Mouse (Mus musculus): ENCODE measurements at regions not wholly inside any gene's neighbourhood (a gene's known extent, or its start where the extent isn't known, plus 50 kb on each side); places are given as distances from the start of the nearest gene placed in this dataset. TPM values are rescaled to one million over a fixed set of nuclear protein-coding genes. Genes with fewer than 3 reads are reported as not detected.
"Not testable (repeated sequence)": the region's sequence is repeated elsewhere in the genome, so short reads cannot be mapped to it uniquely, and the experiment has no call there.

- no peaks in the 10 kb centered on the region for H3K36me3 ChIP-seq (ENCODE audit: control insufficient read depth, insufficient read depth, low read length)
- no peaks in the 10 kb centered on the region for H3K27me3 ChIP-seq (ENCODE audit: control insufficient read depth, insufficient read depth, low read length)
- no peak for DNase-seq (ENCODE audit: low spot score)
- H3K4me2 ChIP-seq (ENCODE audit: low read depth, severe bottlenecking): no peak overlapping the region
- 77% methylated on average over 2 of the region's 2 CpGs for WGBS
- no peak overlapping the region for H3K4me3 ChIP-seq (ENCODE audit: low read depth, low read length)
- no peaks in the 10 kb centered on the region for H3K4me1 ChIP-seq (ENCODE audit: control insufficient read depth, insufficient read depth, low read length)
- H3K27ac ChIP-seq (replicated peaks; ENCODE audit: low read depth, low read length): no peak overlapping the region
- H3K9me3 ChIP-seq (ENCODE audit: control insufficient read depth, low read length): no peaks in the 10 kb centered on the region
- H3K9ac ChIP-seq (ENCODE audit: low read length): no peak overlapping the region
- ATAC-seq (ENCODE audit: insufficient number of reproducible peaks, low FRiP score, low TSS enrichment, low read depth): no peak
Observed at GRCm38 (mm10) chr7:113710541-113711270, 55.1 kb upstream of the Spon1 start.

GRCm38 (mm10) chr7:113711356-113711755 lies 54.4 kb upstream of the Spon1 start:
- H3K36me3 ChIP-seq (ENCODE audit: control insufficient read depth, insufficient read depth, low read length): not testable (repeated sequence)
- 83% methylated on average over 3 of the region's 3 CpGs for WGBS

More at GRCm38 (mm10) chr7:113711356-113711755, 54.4 kb upstream of the Spon1 start:
- not testable (repeated sequence) for H3K4me2 ChIP-seq (ENCODE audit: low read depth, severe bottlenecking); H3K4me1 ChIP-seq (ENCODE audit: control insufficient read depth, insufficient read depth, low read length); H3K27ac ChIP-seq (replicated peaks; ENCODE audit: low read depth, low read length); H3K9ac ChIP-seq (ENCODE audit: low read length); H3K4me3 ChIP-seq (ENCODE audit: low read depth, low read length); DNase-seq (ENCODE audit: low spot score); H3K27me3 ChIP-seq (ENCODE audit: control insufficient read depth, insufficient read depth, low read length); ATAC-seq (ENCODE audit: insufficient number of reproducible peaks, low FRiP score, low TSS enrichment, low read depth); H3K9me3 ChIP-seq (ENCODE audit: control insufficient read depth, low read length)

Small RNA genes lying in the stretch of these regions (microRNA-seq; reads per million reads assigned to microRNA genes)
- not detected for gene Gm23700
